In the genomic region with DNA sequence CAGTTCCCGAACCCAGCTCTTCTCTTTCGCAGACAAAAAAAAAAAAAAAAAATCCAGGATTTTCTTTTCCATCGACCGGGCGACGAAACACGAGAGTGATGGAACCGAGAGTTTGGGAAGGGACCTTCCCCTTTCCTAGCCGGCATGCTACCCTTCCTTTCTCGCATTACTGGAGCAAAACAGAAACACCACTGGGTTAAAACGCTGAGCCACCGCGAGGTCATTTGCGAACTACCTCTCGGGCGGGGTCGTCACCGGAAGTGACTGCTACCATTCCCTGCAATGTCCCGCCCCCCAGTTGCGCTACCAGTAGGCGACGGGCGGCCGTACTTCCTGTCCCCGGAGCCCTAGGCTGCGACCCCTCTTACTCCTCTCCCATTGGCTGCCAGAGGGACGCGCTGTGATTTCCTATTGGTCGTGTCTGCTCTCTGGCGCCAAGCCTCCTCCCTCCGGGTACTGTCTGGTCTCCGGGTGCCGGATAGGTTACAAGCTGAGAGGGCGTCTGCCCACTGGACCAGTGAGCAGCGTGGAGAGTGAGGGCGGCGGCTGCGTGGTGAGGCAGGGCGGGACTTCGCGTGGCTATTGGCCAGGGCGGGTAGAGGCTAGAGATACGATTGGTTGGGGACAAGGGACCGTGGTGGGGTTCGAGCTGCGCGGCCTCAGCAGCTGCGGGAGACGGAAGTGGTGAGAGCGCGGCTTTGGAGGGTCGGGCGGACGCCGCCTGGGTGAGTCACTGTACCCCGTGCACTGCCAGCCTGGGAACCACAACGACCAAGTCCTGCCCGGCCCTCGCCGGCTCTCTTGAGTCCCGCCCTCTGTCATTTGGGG, we compare ENCODE assay signal across 8 mouse cellular contexts. TPM values are rescaled to one million over a fixed set of nuclear protein-coding genes. Genes with fewer than 3 reads are reported as not detected.
DNase-seq lines count a peak whose midpoint lies in the region; ATAC-seq and TF ChIP-seq lines count a peak whose summit lies in the region.

Gene Mtmr4, plus strand, starts transcription at position 637 of the 828 bp plus-strand sequence.

- H3K27ac ChIP-seq in heart, embryonic 11.5 days (ENCODE audit: low read depth, low read length): peak within 1 kb of the TSS; percentile 95
- peak within 1 kb of the TSS; percentile 97 for H3K27ac ChIP-seq in kidney, embryonic 16.5 days (ENCODE audit: low read length)
- H3K27ac ChIP-seq in liver, embryonic 11.5 days (ENCODE audit: low read depth, low read length): peak within 1 kb of the TSS; percentile 92
- H3K27ac ChIP-seq in stomach, embryonic 14.5 days (ENCODE audit: low read length): peak within 1 kb of the TSS; percentile 84

- H3K27me3 ChIP-seq in C2C12 (ENCODE audit: control insufficient read depth, insufficient read depth, insufficient read length): no peaks in the 10 kb centered on the region
- no peaks in the 10 kb centered on the region for H3K27me3 ChIP-seq in erythroblast, embryonic 14.5 days (ENCODE audit: control insufficient read depth)
- no peaks in the 10 kb centered on the region for H3K27me3 ChIP-seq in heart, embryonic 11.5 days (ENCODE audit: control insufficient read depth, insufficient read depth, low read length)
- H3K27me3 ChIP-seq in kidney, embryonic 16.5 days (ENCODE audit: insufficient read depth, low read length): no peaks in the 10 kb centered on the region
- H3K27me3 ChIP-seq in liver, embryonic 11.5 days (replicated peaks; ENCODE audit: control insufficient read depth, insufficient read depth, low read length): no peaks in the 10 kb centered on the region
- H3K27me3 ChIP-seq in stomach, embryonic 14.5 days (ENCODE audit: control insufficient read depth, insufficient read depth, low read length): no peaks in the 10 kb centered on the region

- H3K9me3 ChIP-seq in erythroblast, embryonic 14.5 days (ENCODE audit: control insufficient read depth, low read length): no peaks in the 10 kb centered on the region
- H3K9me3 ChIP-seq in heart, embryonic 11.5 days (replicated peaks; ENCODE audit: control insufficient read depth, low read length): no peaks in the 10 kb centered on the region
- H3K9me3 ChIP-seq in kidney, embryonic 16.5 days (ENCODE audit: low read length): no peaks in the 10 kb centered on the region
- H3K9me3 ChIP-seq in liver, embryonic 11.5 days (ENCODE audit: control insufficient read depth, low read length): no peaks in the 10 kb centered on the region
- H3K9me3 ChIP-seq in stomach, embryonic 14.5 days (ENCODE audit: control insufficient read depth, low read depth, low read length): no peaks in the 10 kb centered on the region

- under 1% methylated on average over 61 of the region's 61 CpGs for WGBS in heart, embryonic 11.5 days (ENCODE audit: insufficient replicate concordance)
- WGBS in kidney, embryonic 16.5 days: under 1% methylated on average over 53 of the region's 61 CpGs
- WGBS in liver, embryonic 11.5 days: under 1% methylated on average over 61 of the region's 61 CpGs
- under 1% methylated on average over 60 of the region's 61 CpGs for WGBS in stomach, embryonic 14.5 days

- peak within 1 kb of the TSS; percentile 77 for H3K4me3 ChIP-seq in C2C12 (ENCODE audit: insufficient read depth, poor library complexity, severe bottlenecking)
- H3K4me3 ChIP-seq in erythroblast, embryonic 14.5 days (replicated peaks): peak within 1 kb of the TSS; percentile 89
- H3K4me3 ChIP-seq in heart, embryonic 11.5 days (ENCODE audit: low read depth, low read length): peak within 1 kb of the TSS; percentile 70
- peak within 1 kb of the TSS; percentile 86 for H3K4me3 ChIP-seq in kidney, embryonic 16.5 days (ENCODE audit: low read length)
- peak within 1 kb of the TSS; percentile 76 for H3K4me3 ChIP-seq in liver, embryonic 11.5 days (ENCODE audit: low read depth, low read length)
- H3K4me3 ChIP-seq in stomach, embryonic 14.5 days (ENCODE audit: low read depth, low read length): peak within 1 kb of the TSS; percentile 55

- peak within 1 kb of the TSS; percentile 89 for H3K4me2 ChIP-seq in heart, embryonic 11.5 days
- H3K4me2 ChIP-seq in kidney, embryonic 16.5 days (replicated peaks; ENCODE audit: low read depth, low read length): peak within 1 kb of the TSS; percentile 91
- H3K4me2 ChIP-seq in liver, embryonic 11.5 days: peak within 1 kb of the TSS; percentile 97
- peak within 1 kb of the TSS; percentile 88 for H3K4me2 ChIP-seq in stomach, embryonic 14.5 days (replicated peaks; ENCODE audit: low read depth, low read length)

- H3K79me2 ChIP-seq in C2C12 (ENCODE audit: control insufficient read depth, insufficient read depth): peaks cover 30% of the 10 kb centered on the region

- peaks cover 70% of the 10 kb centered on the region for H3K4me1 ChIP-seq in erythroblast, embryonic 14.5 days (ENCODE audit: control insufficient read depth)
- H3K4me1 ChIP-seq in heart, embryonic 11.5 days (ENCODE audit: control insufficient read depth, insufficient read depth, low read length): peaks cover 47% of the 10 kb centered on the region
- peaks cover 50% of the 10 kb centered on the region for H3K4me1 ChIP-seq in kidney, embryonic 16.5 days (ENCODE audit: insufficient read depth, low read length)
- H3K4me1 ChIP-seq in liver, embryonic 11.5 days (replicated peaks; ENCODE audit: control insufficient read depth, insufficient read depth, low read length): peaks cover 50% of the 10 kb centered on the region
- peaks cover 27% of the 10 kb centered on the region for H3K4me1 ChIP-seq in stomach, embryonic 14.5 days (ENCODE audit: control insufficient read depth, insufficient read depth, low read length)

- ATAC-seq in heart, embryonic 11.5 days (replicated peaks; ENCODE audit: insufficient number of reproducible peaks, low FRiP score, low TSS enrichment): peak; percentile 98
- ATAC-seq in kidney, embryonic 16.5 days (ENCODE audit: low FRiP score, low TSS enrichment): peak; percentile 98
- ATAC-seq in liver, embryonic 11.5 days (replicated peaks; ENCODE audit: low FRiP score): peak; percentile 97
- peak; percentile 98 for ATAC-seq in stomach, embryonic 14.5 days (ENCODE audit: insufficient number of reproducible peaks, insufficient read depth, low FRiP score, low read depth)

- H3K79me3 ChIP-seq in C2C12 (ENCODE audit: low read depth): peaks cover 7% of the 10 kb centered on the region

- H3ac ChIP-seq in C2C12 (ENCODE audit: control insufficient read depth, insufficient read length, low read depth): peak within 1 kb of the TSS; percentile 86

- TF ChIP-seq CTCF in C2C12 (IDR thresholded peaks at IDR 0.05; ENCODE audit: control insufficient read depth, insufficient read depth, insufficient read length): no peak
- TF ChIP-seq CTCF in brain, embryonic 14.5 days (IDR thresholded peaks at IDR 0.05; ENCODE audit: borderline replicate concordance, extremely low read depth, insufficient read depth, insufficient read length): no peak

- peak; percentile 100 for DNase-seq in brain, embryonic 14.5 days (ENCODE audit: low read depth)
- DNase-seq in liver, embryonic 11.5 days (ENCODE audit: low spot score): peak; percentile 97
- DNase-seq in naive thymus-derived CD4-positive, alpha-beta T cell, adult 2 months (ENCODE audit: low read depth): peak; percentile 99

- H3K36me3 ChIP-seq in C2C12 (ENCODE audit: control insufficient read depth, insufficient read depth): peaks cover 2% of the 10 kb centered on the region
- peaks cover 27% of the 10 kb centered on the region for H3K36me3 ChIP-seq in erythroblast, embryonic 14.5 days (ENCODE audit: control insufficient read depth)
- peaks cover 4% of the 10 kb centered on the region; the same call in 1 of the 2 replicates for H3K36me3 ChIP-seq in heart, embryonic 11.5 days (ENCODE audit: control insufficient read depth, insufficient read depth, low read length)
- no peaks in the 10 kb centered on the region for H3K36me3 ChIP-seq in kidney, embryonic 16.5 days (ENCODE audit: insufficient read depth, low read length)
- H3K36me3 ChIP-seq in liver, embryonic 11.5 days (ENCODE audit: control insufficient read depth, insufficient read depth, low read length): no peaks in the 10 kb centered on the region; the same call in 1 of the 2 replicates
- H3K36me3 ChIP-seq in stomach, embryonic 14.5 days (ENCODE audit: control insufficient read depth, insufficient read depth, low read length): no peaks in the 10 kb centered on the region

- TF ChIP-seq POLR2A in brain, embryonic 14.5 days (IDR thresholded peaks at IDR 0.05; ENCODE audit: borderline replicate concordance, extremely low read depth, insufficient read depth, insufficient read length, poor library complexity, severe bottlenecking): peak; percentile 66; the same call in 1 of the 2 replicates

- H3K9ac ChIP-seq in heart, embryonic 11.5 days (ENCODE audit: low read depth, low read length): peak within 1 kb of the TSS; percentile 97
- H3K9ac ChIP-seq in kidney, embryonic 16.5 days (replicated peaks; ENCODE audit: low read length): peak within 1 kb of the TSS; percentile 94
- peak within 1 kb of the TSS; percentile 93 for H3K9ac ChIP-seq in liver, embryonic 11.5 days (ENCODE audit: low read depth, low read length)
- H3K9ac ChIP-seq in stomach, embryonic 14.5 days (replicated peaks; ENCODE audit: low read depth, low read length): peak within 1 kb of the TSS; percentile 80

TF ChIP-seq in C2C12, 6 proteins besides CTCF, POLR2A, EP300 and RAD21:
- TF ChIP-seq MAX (IDR thresholded peaks at IDR 0.05) (no peak), FOSL1 (IDR thresholded peaks at IDR 0.05; ENCODE audit: insufficient read depth, low read length, poor library complexity, severe bottlenecking) (peak; percentile 33), MYOD1 (IDR thresholded peaks at IDR 0.05; ENCODE audit: control insufficient read depth, insufficient read length, low read depth) (peak; percentile 67), USF1 (IDR thresholded peaks at IDR 0.05; ENCODE audit: low read depth) (no peak), MYOG (IDR thresholded peaks at IDR 0.05; ENCODE audit: control insufficient read depth, extremely low read depth, insufficient read length) (no peak), CEBPB (IDR thresholded peaks at IDR 0.05; ENCODE audit: low read depth) (no peak)

RNA-seq across cellular contexts. Expression of gene Mtmr4, which starts in this region (rescaled TPM):
- 28.0 TPM for polyA plus RNA-seq in C2C12 (2012; fragmentation: generic; extraction: Trizol)
- 72.7 and 80.3 TPM in 2 replicates for polyA plus RNA-seq in brain, embryonic 14.5 days (2012; rRNA removed)
- polyA plus RNA-seq in erythroblast, embryonic 14.5 days (2012): 0.20 and 0.53 TPM in 2 replicates
- 23.4 and 28.1 TPM in 2 replicates for polyA plus RNA-seq in heart, embryonic 11.5 days (2014; fragmentation: Nextera tagmentation; extraction: Ambion mirVana)
- 41.7 and 42.2 TPM in 2 replicates for polyA plus RNA-seq in kidney, embryonic 16.5 days (2015; fragmentation: Nextera tagmentation; extraction: Ambion mirVana)
- polyA plus RNA-seq in liver, embryonic 11.5 days (2014; fragmentation: Nextera tagmentation; extraction: Ambion mirVana): 31.5 and 34.8 TPM in 2 replicates
- 30.5 and 32.0 TPM in 2 replicates for polyA plus RNA-seq in stomach, embryonic 14.5 days (2014; fragmentation: Nextera tagmentation; extraction: Ambion mirVana)

Comparison
In these comparisons a context has a peak if more than half of its experiments do, and no peak if none do; other contexts are left out.
1. Peak in every context shown above with its lines: DNase-seq, ATAC-seq, H3K4me3 ChIP-seq and H3K27ac ChIP-seq.
2. RNA of gene Mtmr4 (polyA plus RNA-seq): 72.7 to 80.3 TPM in brain, embryonic 14.5 days, 41.7 to 42.2 TPM in kidney, embryonic 16.5 days, 31.5 to 34.8 TPM in liver, embryonic 11.5 days, 30.5 to 32.0 TPM in stomach, embryonic 14.5 days, 28.0 TPM in C2C12 (single experiment) and 23.4 to 28.1 TPM in heart, embryonic 11.5 days; 0.20 to 0.53 TPM in erythroblast, embryonic 14.5 days; every median in the first group is over 10 times any median in the second.